Mouse (Mus musculus) kidney, postnatal 10 days (tissue): ENCODE measurements at regions not wholly inside any gene's neighbourhood (a gene's known extent, or its start where the extent isn't known, plus 50 kb on each side); places are given as distances from the start of the nearest gene placed in this dataset.

Source experiments
- DNase-seq: peaks from one replicate; pipeline ENCODE4 v3.0.0; 2021; ENCODE audit warnings: mixed read lengths

GRCm38 (mm10) chr10:66913627-66914026, 182.3 kb upstream of the Jmjd1c start:
- DNase-seq = peak; percentile 63

DNA sequence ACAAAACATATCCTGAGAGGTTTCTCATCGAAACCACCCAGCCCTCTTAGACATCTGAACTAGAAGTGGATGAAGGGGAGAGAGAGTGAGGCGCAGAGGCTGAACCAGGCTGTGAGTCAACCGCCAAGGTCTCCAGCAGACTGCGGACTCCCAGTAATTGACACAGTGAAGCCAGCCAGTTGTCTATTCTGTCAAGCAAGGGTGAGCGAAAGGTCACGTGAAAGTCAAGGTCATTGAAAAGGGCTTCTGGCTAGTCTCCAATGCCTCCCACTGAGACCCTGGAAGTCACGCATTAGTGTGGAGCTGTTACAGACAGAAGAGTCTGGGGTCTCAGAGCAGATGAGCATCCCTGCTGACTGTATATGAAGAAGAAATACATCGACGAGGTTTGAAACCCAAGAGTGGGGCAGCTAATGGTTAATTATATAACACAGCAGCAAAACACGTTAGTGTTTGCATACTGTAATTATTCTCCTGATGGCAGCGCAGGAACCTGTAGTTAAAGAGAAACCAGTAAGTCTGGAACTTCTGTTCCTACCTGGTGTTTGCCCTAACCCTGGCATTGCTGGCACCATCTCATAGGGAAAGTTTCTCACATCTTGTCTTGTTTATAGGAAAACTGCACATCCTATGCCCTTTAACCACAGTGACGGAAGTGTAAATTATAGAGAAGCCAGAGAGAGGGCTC, 181.5 kb upstream of the Jmjd1c start:
- peak; percentile 35 for DNase-seq

GRCm38 (mm10) chr10:66915801-66916200, 180.1 kb upstream of the Jmjd1c start:
- no peak for DNase-seq

DNA sequence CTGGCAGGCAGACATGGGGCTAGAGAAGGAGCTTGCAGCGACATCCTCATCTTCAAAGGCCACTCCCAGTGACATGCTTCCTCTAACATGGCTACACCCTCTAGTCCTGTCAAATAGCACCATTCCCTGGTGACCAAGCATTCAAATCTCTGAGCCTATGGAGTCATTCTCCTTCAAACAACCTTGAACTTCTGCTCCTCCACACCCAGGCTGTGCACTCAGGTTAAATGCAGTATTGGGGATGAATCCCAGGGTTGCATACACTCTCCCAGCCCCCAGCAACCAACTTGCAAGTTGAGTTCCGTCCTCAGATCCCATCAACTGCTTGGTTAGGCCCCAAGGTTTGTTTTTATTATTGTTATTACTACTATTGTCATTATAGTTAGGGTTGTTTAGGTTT, 178.2 kb upstream of the Jmjd1c start:
- DNase-seq = no peak

- DNase-seq = no peak
Measured at GRCm38 (mm10) chr10:66918713-66919112, 177.2 kb upstream of the Jmjd1c start.

GRCm38 (mm10) chr10:66919953-66920760, 175.8 kb upstream of the Jmjd1c start:
- DNase-seq = peak; percentile 96

DNA sequence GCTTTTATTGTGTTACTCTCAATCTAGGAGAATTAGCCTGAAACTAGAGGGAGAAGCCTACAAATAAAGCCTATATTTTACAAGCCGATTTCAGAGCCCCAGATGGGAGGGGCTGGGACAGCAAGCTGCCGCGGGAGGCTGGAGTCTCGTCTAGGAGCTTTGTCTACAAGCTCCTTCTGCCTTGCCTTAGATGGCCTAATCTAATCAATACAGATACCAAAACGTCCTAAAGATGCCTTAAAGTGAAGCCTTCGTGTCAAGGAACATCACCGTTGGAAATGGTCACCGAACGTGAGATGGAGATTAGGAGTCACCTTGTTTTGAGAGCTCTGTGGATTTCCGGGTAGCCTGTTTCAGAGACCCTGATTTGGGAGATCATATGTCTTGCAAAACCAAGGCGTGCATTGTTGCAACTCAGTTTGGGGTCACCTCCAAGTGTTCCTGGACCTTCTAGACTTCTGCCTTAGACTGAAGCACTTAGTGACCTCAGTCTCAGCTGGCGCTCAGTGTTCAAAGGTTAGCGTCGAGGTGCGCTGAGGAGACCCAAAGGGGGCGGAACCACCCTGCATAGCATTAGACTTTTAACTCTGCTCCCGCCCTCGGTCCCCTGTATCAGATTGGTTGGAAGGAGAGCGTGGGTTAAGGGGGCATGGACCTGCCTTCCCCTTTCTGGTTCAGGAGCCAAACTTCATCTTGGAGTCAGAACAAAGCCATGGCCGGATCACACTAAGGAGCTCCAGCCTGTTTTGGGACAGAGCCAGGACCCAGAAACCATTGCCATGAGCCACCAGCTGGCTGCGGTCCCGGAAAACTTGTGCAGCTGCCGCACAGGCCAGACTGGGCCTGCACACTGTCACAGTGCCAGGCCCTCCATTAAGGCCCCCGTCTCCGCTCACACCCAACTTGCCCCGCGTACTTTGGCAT, 174.9 kb upstream of the Jmjd1c start:
- peak; percentile 97 for DNase-seq

- no peak for DNase-seq
Measured at GRCm38 (mm10) chr10:66921776-66922175, 174.1 kb upstream of the Jmjd1c start.

- peak; percentile 49 for DNase-seq
Measured at GRCm38 (mm10) chr10:66922314-66922713, 173.6 kb upstream of the Jmjd1c start.

- no peak for DNase-seq
Measured at GRCm38 (mm10) chr10:66923947-66924346, 172.0 kb upstream of the Jmjd1c start.

DNA sequence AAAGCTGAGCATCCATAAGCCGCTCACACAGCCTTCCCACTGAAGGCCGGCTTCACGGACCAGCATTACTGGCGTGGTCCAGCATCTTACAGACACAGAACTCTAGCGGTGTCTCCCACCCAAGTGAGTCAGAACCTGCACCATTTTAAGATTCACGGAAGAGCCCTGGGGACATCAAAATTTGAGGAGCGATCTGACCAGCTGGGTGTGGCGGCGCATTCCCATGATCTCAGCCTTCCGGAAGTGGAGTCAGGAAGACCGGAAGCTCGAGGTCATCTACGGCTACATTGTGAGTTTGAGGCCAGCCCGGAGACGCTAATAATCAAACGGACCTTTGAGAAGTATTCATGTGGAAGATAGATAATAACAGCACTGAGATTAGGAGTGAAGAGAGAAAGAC, 171.5 kb upstream of the Jmjd1c start:
- DNase-seq = no peak

GRCm38 (mm10) chr10:66925553-66926127, 170.3 kb upstream of the Jmjd1c start:
- no peak for DNase-seq

GRCm38 (mm10) chr10:66927651-66928050, 168.3 kb upstream of the Jmjd1c start:
- no peak for DNase-seq

GRCm38 (mm10) chr10:66928211-66928990, 167.5 kb upstream of the Jmjd1c start:
- DNase-seq = no peak

DNA sequence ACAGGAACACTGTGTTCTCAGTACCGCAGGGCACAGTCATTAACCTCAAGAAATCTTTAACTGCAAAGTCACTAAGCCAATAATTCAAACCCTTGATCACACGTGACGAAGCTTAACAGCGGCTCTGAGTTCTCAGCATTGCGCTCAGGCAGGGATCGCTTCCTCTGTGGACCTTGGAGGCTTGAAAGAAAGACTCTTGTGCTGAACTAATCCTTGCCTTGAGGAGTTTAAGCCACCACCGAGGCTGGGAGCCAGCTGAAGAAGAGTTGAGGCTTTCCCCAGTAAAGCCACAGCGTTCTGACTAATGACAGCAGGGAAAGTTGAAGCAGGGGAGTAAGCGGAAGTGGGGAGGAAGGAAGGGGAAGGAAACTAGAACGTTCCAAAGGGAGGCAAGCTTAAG, 165.4 kb upstream of the Jmjd1c start:
- DNase-seq = no peak

- DNase-seq = peak; percentile 81
Measured at GRCm38 (mm10) chr10:66931505-66931904, 164.4 kb upstream of the Jmjd1c start.

DNA sequence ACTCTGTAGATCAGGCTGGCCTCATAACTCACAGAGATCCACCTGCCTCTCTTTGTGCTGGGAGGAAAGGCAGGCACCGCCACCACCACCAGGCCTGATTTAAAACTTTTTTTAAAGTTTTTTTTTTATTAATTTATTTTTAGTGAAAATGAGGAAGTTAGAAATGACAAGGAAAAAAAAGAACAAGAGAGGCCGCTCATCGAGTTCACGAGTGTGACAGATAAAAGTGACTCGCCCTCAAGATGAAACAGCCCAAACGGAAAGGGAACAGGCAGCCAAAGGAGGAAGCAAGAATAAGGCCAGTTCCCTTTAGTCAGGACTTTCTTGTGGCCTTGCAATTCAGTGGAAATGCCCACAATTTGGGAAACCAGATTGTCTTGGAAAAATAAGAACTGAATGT, 163.4 kb upstream of the Jmjd1c start:
- DNase-seq = no peak

DNA sequence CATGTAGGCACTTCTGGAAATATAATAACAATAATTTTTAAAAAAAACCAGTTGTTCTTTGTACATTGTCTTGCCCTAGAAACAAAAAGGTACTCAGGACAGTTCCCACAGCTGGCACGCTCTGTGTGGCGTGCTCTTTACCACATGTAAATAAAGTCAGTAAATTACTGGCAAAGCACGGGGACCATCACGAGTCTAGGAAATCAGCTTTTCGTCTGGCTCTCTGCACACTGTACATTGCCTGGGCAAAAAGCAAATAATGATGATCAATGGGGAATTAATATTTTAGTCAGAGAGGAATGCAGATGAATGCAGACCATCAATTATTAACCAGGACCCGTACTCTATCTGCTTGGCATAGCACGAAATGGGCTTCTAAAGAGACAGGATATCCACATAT, 162.2 kb upstream of the Jmjd1c start:
- DNase-seq = no peak

DNA sequence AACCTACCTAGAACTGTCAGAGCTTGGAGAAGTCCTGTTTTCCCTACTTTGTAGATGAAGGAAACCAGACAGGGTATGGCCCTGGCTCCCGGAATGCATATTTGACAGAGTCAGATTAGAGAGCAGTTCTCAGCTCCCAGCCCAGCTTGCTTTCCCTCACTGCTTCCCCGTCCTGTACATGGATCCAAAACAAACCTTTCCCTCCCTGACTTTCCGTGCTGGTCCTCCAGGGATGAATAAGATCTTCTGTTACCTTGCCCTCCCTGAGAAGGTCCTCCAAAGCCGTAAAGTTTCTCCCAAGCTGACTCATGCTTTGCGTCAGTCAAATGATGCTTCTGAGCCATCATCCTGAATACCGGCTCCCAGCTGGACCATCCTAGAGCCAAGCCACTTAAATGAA, 160.2 kb upstream of the Jmjd1c start:
- no peak for DNase-seq

DNA sequence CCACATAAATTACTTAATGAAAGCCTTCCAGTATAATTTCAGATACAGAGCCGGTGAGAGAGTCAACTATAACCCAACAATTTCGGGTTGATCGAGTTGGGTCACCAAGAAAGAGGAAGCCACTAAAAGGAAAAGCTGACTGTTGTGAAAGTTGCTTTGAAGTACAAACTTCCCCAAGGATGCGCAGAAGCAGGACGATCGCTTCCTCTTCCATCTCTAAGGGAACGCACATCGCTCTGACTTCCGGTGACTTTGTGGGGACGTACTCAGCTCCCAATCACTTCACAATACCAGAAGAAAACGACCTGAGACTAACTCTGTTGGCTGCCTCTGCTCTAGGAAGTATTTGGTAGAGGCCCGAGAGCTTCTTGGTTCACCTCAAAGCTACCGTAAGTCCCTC, 158.8 kb upstream of the Jmjd1c start:
- DNase-seq = no peak

- no peak for DNase-seq
Measured at GRCm38 (mm10) chr10:66940368-66940767, 155.6 kb upstream of the Jmjd1c start.

GRCm38 (mm10) chr10:66940922-66941321, 155.0 kb upstream of the Jmjd1c start:
- DNase-seq = no peak
